Mouse (Mus musculus) layer of hippocampus, adult 18-20 months (tissue): Measurements from ENCODE around the gene Ppp3ca. TPM values are rescaled to one million over a fixed set of nuclear protein-coding genes. Genes with fewer than 3 reads are reported as not detected.

Experiments used
- DNase-seq, 2 experiments: peaks; one replicate each; pipeline ENCODE4 v3.0.0; 2022; ENCODE audit warnings: low spot score in 2 of 2
- total RNA-seq, 2 experiments: library from RNA; stranded (reverse); gene quantifications; 2 replicates each; pipeline ENCODE4 v1.2.3; 2021

Ppp3ca gene
- total RNA-seq, 2 experiments from 2014 or later: 1,235 to 1,382 TPM

GRCm38 (mm10) chr3:136721241-136721640 is 51.3 kb downstream of the Ppp3ca start:
- DNase-seq: no peak

- no peak for DNase-seq
Measured at GRCm38 (mm10) chr3:136721804-136722427, 52.0 kb downstream of the Ppp3ca start.

GRCm38 (mm10) chr3:136722493-136722892 is 52.6 kb downstream of the Ppp3ca start:
- no peak for DNase-seq

- DNase-seq: peak in 1 of 2 experiments; percentile 50
Measured at GRCm38 (mm10) chr3:136725311-136726156, 55.6 kb downstream of the Ppp3ca start.

GRCm38 (mm10) chr3:136727877-136728276 is 58.0 kb downstream of the Ppp3ca start:
- DNase-seq: no peak

- no peak for DNase-seq
Measured at GRCm38 (mm10) chr3:136729978-136730377, 60.1 kb downstream of the Ppp3ca start.

GRCm38 (mm10) chr3:136731579-136731978 is 61.7 kb downstream of the Ppp3ca start:
- DNase-seq: no peak

- no peak for DNase-seq
Measured at GRCm38 (mm10) chr3:136736021-136736420, 66.1 kb downstream of the Ppp3ca start.

GRCm38 (mm10) chr3:136736773-136737298 is 66.9 kb downstream of the Ppp3ca start:
- no peak for DNase-seq

- DNase-seq: no peak
Measured at GRCm38 (mm10) chr3:136738474-136738873, 68.5 kb downstream of the Ppp3ca start.

- DNase-seq: no peak
Measured at GRCm38 (mm10) chr3:136738914-136739313, 69.0 kb downstream of the Ppp3ca start.

- no peak for DNase-seq
Measured at GRCm38 (mm10) chr3:136741659-136742058, 71.7 kb downstream of the Ppp3ca start.

- no peak for DNase-seq
Measured at GRCm38 (mm10) chr3:136742258-136743057, 72.5 kb downstream of the Ppp3ca start.

GRCm38 (mm10) chr3:136744295-136744897 is 74.5 kb downstream of the Ppp3ca start:
- no peak for DNase-seq

GRCm38 (mm10) chr3:136745456-136745855 is 75.5 kb downstream of the Ppp3ca start:
- DNase-seq: no peak

GRCm38 (mm10) chr3:136748761-136749476 is 79.0 kb downstream of the Ppp3ca start:
- no peak for DNase-seq

GRCm38 (mm10) chr3:136749477-136749797 is 79.5 kb downstream of the Ppp3ca start:
- no peak for DNase-seq

- no peak for DNase-seq
Measured at GRCm38 (mm10) chr3:136749951-136750350, 80.0 kb downstream of the Ppp3ca start.

- no peak for DNase-seq
Measured at GRCm38 (mm10) chr3:136752126-136752716, 82.3 kb downstream of the Ppp3ca start.

GRCm38 (mm10) chr3:136756137-136756536 is 86.2 kb downstream of the Ppp3ca start:
- no peak for DNase-seq
